Mouse (Mus musculus): ENCODE data around the gene Loxl3. TPM values are rescaled to one million over a fixed set of nuclear protein-coding genes. Genes with fewer than 3 reads are reported as not detected.

Loxl3 gene
- polyA plus RNA-seq, 1 experiment from 2014 or later = 2.5 TPM

DNA sequence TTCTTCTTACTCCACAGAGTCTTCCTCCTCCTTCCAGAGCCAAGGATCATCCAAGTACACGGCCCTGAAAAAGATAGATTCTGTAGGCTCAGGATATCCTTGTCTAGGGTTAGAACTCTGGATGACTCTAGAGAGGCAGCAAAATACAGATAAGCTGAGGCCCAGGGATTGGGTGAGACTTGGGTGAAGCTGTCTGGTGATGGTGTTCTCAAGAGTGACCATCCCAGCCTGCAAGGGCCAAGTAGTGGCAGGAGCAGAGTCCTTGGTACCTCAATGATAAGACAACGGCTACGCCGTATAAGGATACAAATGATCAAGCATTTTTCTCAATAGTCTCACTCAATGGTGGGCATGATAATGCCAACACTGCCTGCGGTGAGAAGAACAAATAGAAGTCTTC is 30.1 kb upstream of the Loxl3 start:
- in situ Hi-C loops (cut with MboI; ENCODE audit: low pct_unique_long_range_greater_than_20kb) = no loop called here
- ChIA-PET POLR2A (interaction anchor here (1.2 to 1.4 kb wide), 2 partner anchors 18 to 28 kb away, joined by 3 read pairs; no protein-coding TSS in a partner anchor), CTCF (no interaction called here)
- ATAC-seq (no peak), DNase-seq (ENCODE audit: low read depth, low spot score) (no peak)
- TF ChIP-seq CTCF (IDR thresholded peaks at IDR 0.05) = no peak
- no peaks in the 10 kb centered on the region for H3K27me3 ChIP-seq

DNA sequence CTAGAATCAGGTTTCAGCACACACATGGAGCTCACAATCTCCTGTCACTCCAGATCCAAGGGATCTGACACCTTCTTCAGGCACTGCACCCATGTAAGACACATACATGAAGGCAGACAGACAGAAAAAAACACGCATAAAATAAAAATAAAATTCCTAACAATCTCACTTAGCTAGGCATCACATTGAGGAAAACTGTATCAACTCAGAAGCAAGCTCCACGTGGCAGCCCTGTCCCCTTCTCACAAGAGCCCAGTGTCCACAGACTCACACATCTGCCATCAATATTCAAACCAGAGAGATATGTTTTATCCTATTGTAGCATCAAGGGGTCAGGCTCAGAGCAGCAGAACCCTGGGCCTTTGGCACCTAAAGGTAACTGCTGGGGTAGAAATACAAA is 29.7 kb upstream of the Loxl3 start:
- POLR2A ChIA-PET = interaction anchor here (1.2 to 1.4 kb wide), 2 partner anchors 18 to 28 kb away, joined by 3 read pairs; no protein-coding TSS in a partner anchor
- in situ Hi-C loops (cut with MboI; ENCODE audit: low pct_unique_long_range_greater_than_20kb) = no loop called here

DNA sequence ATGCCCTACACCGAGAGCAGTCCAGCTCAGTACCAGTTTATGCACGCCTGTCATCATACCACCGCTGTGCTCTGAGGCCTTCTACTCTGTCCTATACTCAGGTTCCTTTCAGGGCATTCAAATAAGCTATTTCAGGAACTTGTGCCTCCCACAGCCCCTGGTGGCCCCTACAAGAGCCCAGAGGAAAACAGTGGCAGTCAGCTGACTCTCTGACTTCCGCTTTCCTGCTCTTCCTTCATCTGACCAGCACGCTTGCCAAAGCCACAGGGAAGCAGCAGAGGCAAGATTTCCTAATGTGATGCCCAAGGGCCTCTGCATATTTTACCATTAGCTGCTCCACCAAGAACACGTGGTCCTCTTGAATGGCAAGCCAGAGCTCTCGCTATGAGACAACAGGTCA is 29.1 kb upstream of the Loxl3 start:
- no peak for ATAC-seq
- CTCF ChIA-PET = interaction anchor here (0.8 to 2.4 kb wide), 3 partner anchors 8 to 97 kb away, joined by 3 to 14 read pairs (median 5); partner anchors contain the start of genes Ccdc142 and Gm42688
- in situ Hi-C loops (cut with MboI; ENCODE audit: low pct_unique_long_range_greater_than_20kb) = no loop called here
- DNase-seq (ENCODE audit: low read depth, low spot score) = no peak
- POLR2A ChIA-PET = interaction anchor here (1.4 kb wide), 1 partner anchor 17 kb away, joined by 3 read pairs; no protein-coding TSS in a partner anchor
- no peaks in the 10 kb centered on the region for H3K27me3 ChIP-seq
- no peak for TF ChIP-seq CTCF (IDR thresholded peaks at IDR 0.05)

More for the DNA sequence above, 29.7 kb upstream of the Loxl3 start:
- ATAC-seq (no peak), DNase-seq (ENCODE audit: low read depth, low spot score) (no peak)
- H3K27me3 ChIP-seq = no peaks in the 10 kb centered on the region
- CTCF ChIA-PET = interaction anchor here (2.0 kb wide), 1 partner anchor 98 kb away, joined by 5 read pairs; the partner anchor contains the start of genes Ccdc142 and Gm42688
- TF ChIP-seq CTCF (IDR thresholded peaks at IDR 0.05) = no peak

DNA sequence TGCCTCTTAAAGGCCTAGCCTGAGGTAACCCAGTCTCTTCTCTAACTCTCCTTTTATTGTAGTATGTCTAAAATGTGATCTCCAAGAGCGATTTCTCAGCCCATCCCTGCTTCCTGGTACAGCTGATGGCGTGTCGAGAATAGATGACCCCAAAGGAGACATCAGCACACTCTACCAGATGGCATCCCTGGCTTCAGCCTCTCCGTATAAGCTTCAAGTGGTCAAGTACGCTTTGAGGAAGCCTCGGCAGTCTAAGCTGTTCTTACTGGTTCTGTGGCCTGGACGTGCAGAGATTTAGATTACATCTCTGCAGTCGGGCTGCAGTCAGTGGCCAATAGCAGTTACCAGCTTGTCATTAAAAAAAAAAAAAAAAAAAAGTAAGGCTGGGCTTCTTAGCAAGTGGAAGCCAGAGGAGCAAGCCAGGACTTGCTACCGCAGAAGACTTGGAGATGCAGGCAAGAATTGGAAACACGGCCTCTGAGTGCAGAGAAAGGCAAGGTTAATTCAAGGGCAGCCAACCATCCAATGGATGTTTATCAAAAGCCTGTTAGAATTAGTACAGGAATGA is 28.4 kb upstream of the Loxl3 start:
- ChIA-PET CTCF (interaction anchor here (0.8 to 2.4 kb wide), 3 partner anchors 9 to 96 kb away, joined by 3 to 14 read pairs (median 5); partner anchors contain the start of genes Ccdc142 and Gm42688), POLR2A (interaction anchor here (0.6 kb wide), 2 partner anchors 71 to 163 kb away, joined by 3 to 4 read pairs; no protein-coding TSS in a partner anchor)
- DNase-seq (ENCODE audit: low read depth, low spot score) = no peak
- TF ChIP-seq CTCF (IDR thresholded peaks at IDR 0.05) = no peak
- no peak for ATAC-seq
- in situ Hi-C loops (cut with MboI; ENCODE audit: low pct_unique_long_range_greater_than_20kb) = no loop called here
- H3K27me3 ChIP-seq = no peaks in the 10 kb centered on the region

DNA sequence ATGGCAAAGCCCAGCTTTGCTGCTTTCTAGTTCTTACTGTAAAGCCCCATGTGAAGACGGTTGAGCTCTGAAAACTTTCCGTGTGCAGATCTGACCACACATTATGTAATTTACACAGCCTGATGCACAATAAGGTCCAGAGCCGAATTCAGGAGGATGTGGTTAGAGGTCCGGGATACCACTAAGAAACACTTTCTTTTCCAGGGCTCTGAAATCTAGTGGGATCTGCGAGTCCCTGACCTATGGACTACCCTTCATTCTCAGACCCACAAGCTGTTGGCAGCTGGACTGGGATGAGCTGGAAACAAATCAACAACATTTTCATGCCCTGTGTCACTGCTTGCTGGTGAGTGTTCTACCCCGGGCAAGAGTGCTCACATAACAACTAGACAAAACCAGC is 27.9 kb upstream of the Loxl3 start:
- H3K27me3 ChIP-seq = no peaks in the 10 kb centered on the region
- CTCF ChIA-PET = interaction anchor here (2.0 to 2.4 kb wide), 2 partner anchors 9 to 96 kb away, joined by 5 to 14 read pairs; partner anchors contain the start of genes Ccdc142 and Gm42688
- in situ Hi-C loops (cut with MboI; ENCODE audit: low pct_unique_long_range_greater_than_20kb) = no loop called here
- no peak for TF ChIP-seq CTCF (IDR thresholded peaks at IDR 0.05)
- DNase-seq (ENCODE audit: low read depth, low spot score) = no peak
- ATAC-seq = no peak
- POLR2A ChIA-PET = interaction anchor here (0.6 kb wide), 1 partner anchor 70 kb away, joined by 3 read pairs; no protein-coding TSS in a partner anchor

DNA sequence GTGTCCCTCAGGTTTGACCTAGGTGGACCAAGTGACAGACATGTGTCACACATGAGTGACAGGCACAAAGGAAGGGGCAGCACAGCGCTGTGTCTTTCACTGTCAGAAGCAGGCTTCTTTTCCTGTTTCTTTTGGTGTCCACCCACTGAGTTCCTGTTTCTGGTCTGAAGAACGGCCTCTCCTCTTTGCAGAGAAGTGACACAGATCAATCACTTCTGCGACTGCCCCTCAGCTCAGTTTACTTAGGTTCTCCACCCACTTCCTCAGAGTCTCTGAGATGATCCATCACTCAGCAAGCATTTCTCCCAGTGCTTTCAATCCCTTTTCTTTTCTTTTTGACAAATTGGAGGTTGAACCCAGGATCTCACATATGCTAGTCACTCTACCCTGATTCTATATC is 25.3 kb upstream of the Loxl3 start:
- ChIA-PET POLR2A (no interaction called here), CTCF (interaction anchor here (2.0 kb wide), 1 partner anchor 12 kb away, joined by 4 read pairs; no protein-coding TSS in a partner anchor)
- ATAC-seq (no peak), DNase-seq (ENCODE audit: low read depth, low spot score) (no peak)
- TF ChIP-seq CTCF (IDR thresholded peaks at IDR 0.05) = no peak
- no peaks in the 10 kb centered on the region for H3K27me3 ChIP-seq
- in situ Hi-C loops (cut with MboI; ENCODE audit: low pct_unique_long_range_greater_than_20kb) = no loop called here

DNA sequence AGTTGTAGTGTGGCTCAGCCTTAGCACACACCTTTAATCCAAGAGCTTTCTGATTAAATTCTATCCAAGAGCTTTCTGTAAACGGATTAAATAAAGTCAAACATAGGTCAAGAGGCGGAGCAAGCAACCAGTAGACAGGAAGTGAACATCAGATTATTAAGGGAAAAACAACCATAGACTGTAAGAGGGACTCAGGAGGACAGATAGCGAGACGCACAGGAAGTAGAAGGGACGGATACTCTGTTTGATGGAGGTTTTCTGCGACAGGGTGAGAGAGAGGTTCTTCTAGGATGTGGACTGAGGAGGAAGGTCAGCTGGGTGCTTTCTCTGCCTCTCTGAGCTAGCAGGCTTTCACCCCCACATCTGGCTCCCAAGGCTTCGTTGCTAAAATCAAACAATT is 24.0 kb upstream of the Loxl3 start:
- no peak for TF ChIP-seq CTCF (IDR thresholded peaks at IDR 0.05)
- in situ Hi-C loops (cut with MboI; ENCODE audit: low pct_unique_long_range_greater_than_20kb) = no loop called here
- CTCF ChIA-PET = no interaction called here
- DNase-seq (ENCODE audit: low read depth, low spot score) = no peak
- POLR2A ChIA-PET = no interaction called here
- H3K27me3 ChIP-seq = no peaks in the 10 kb centered on the region
- no peak for ATAC-seq

DNA sequence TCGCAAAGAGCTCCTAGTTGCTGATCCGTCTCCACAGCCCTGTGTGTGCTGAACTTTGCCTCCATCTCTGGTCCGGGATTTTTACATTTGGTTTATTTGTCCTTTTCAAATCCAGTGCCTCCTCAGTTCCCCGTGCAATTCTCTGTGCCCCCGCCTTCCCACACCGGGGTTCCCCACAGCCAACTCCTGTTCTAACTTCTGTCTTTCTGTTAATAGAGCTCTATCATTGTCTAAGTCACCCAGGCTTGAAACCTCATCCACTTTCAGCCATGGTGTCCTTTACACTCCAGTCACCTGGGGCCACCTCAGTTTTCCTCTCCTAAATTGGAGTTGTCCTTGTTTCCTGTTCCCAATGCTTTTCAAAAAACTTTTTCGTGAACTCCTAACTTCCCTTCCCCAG is 22.7 kb upstream of the Loxl3 start:
- ChIA-PET POLR2A (interaction anchor here (0.7 kb wide), 1 partner anchor 10 kb away, joined by 3 read pairs; no protein-coding TSS in a partner anchor), CTCF (no interaction called here)
- no peak for ATAC-seq
- TF ChIP-seq CTCF (IDR thresholded peaks at IDR 0.05) = no peak
- DNase-seq (ENCODE audit: low read depth, low spot score) = no peak
- no peaks in the 10 kb centered on the region for H3K27me3 ChIP-seq
- in situ Hi-C loops (cut with MboI; ENCODE audit: low pct_unique_long_range_greater_than_20kb) = no loop called here

DNA sequence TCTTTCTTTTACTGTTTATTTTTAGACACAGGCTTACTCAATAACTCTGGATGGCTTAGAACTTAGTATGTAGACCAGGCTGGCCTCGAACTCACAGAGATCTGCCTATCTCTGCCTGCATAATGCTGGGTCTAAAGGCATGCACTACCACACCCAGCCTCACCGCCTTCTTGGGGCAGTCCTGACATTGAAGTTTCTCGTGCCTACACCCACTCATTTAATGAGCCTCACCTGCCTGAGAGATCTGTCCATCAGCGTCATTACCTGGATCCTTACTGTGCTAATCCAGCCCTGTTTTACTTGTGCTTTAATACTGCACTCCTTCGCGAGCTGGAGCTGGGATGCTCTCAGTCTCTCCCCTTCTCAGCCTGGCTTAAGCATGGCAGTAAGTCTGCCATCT is 22.2 kb upstream of the Loxl3 start:
- POLR2A ChIA-PET = no interaction called here
- no peak for ATAC-seq
- CTCF ChIA-PET = no interaction called here
- in situ Hi-C loops (cut with MboI; ENCODE audit: low pct_unique_long_range_greater_than_20kb) = no loop called here
- no peaks in the 10 kb centered on the region for H3K27me3 ChIP-seq
- TF ChIP-seq CTCF (IDR thresholded peaks at IDR 0.05) = no peak
- DNase-seq (ENCODE audit: low read depth, low spot score) = no peak

DNA sequence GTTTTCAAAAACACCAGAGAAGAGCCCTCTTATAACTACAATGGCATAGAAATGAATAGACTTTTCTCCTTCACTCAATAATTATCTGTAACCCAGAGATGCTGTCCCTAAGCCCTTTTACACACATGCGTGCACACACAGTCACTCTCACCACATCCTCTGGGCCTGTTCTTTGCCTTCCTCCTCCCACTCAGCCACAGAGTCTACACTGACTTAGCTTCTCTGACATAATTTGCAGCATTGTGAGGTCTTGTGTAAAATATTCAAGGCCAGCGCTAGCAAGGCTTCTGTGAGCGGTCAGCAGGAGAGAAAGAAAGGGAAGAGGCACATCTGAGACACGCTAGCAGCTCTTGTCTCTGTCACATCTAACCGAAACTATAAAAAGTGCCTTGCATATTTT is 20.5 kb upstream of the Loxl3 start:
- ChIA-PET CTCF (interaction anchor here (2.9 kb wide), 1 partner anchor 16 kb away, joined by 16 read pairs; no protein-coding TSS in a partner anchor), POLR2A (no interaction called here)
- in situ Hi-C loops (cut with MboI; ENCODE audit: low pct_unique_long_range_greater_than_20kb) = no loop called here
- no peak for ATAC-seq
- TF ChIP-seq CTCF (IDR thresholded peaks at IDR 0.05) = no peak
- H3K27me3 ChIP-seq = no peaks in the 10 kb centered on the region
- no peak for DNase-seq (ENCODE audit: low read depth, low spot score)
